Mouse (Mus musculus): ENCODE results near the gene Ppan. TPM values are rescaled to one million over a fixed set of nuclear protein-coding genes. Genes with fewer than 3 reads are reported as not detected.

Ppan gene
- polyA plus RNA-seq (2012; rRNA removed): 139 and 230 TPM in 2 replicates

GRCm38 (mm10) chr9:20887704-20888385, at the start of gene Ppan:
Gene Ppan (plus strand): TSS chr9:20888175.

GRCm38 (mm10) chr9:20868448-20869001, 19.4 kb upstream of the Ppan start, which contains the start of gene A230050P20Rik:
Gene A230050P20Rik (plus strand): TSS chr9:20868642.

GRCm38 (mm10) chr9:20879097-20879792, 8.7 kb upstream of the Ppan start, which contains the start of gene Angptl6:
Gene Angptl6 (minus strand): TSS chr9:20879727.

DNA sequence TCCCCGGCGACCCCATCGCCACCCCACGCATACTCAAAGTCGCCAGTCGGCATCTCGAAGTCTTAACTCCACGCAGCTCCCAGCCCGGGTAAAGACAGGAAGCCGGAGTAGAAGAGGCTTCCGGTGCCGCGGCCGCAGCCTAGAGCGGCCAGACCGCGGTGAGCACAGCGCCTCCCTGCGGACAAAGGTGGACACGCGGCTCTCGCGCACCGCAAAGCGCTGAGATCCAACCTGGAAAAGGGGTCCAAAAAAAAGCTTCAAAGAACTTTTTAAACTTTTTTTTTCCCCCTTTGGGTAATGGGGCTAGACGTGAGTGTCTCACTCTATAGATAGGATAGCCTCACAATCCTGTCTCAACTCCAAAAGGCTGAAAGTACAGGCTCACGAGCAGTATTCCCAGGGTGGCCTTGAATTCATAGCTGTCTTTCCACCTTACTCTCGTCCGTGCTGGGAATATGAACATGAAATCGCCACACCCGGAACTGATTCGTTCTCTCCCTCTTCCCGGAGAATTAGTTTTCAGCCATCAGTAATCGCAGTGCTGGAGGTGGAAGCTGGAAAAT, 10.6 kb downstream of the Ppan start, which contains the start of gene Eif3g:
TSS of gene Eif3g (minus strand) at position 113 of the 563 bp plus-strand sequence.

Other genes starting within 250 kb of the Ppan start
- 56.8 and 128 TPM in 2 replicates for gene Ubl5, start 245.3 kb upstream of the Ppan start, polyA plus RNA-seq (2012; rRNA removed)
- gene Fbxl12, start 243.4 kb upstream of the Ppan start, polyA plus RNA-seq (2012; rRNA removed): 57.1 and 59.6 TPM in 2 replicates
- 34.2 and 37.1 TPM in 2 replicates for gene Pin1, start 236.1 kb upstream of the Ppan start, polyA plus RNA-seq (2012; rRNA removed)
- gene Olfm2, start 141.8 kb upstream of the Ppan start, polyA plus RNA-seq (2012; rRNA removed): 23.7 and 27.4 TPM in 2 replicates
- gene Col5a3, start 73.1 kb upstream of the Ppan start, polyA plus RNA-seq (2012; rRNA removed): 12.6 and 13.4 TPM in 2 replicates
- not detected in 2 replicates for gene Rdh8, start 69.7 kb upstream of the Ppan start, polyA plus RNA-seq (2012; rRNA removed)
- 143 and 180 TPM in 2 replicates for gene A230050P20Rik, start 19.5 kb upstream of the Ppan start, polyA plus RNA-seq (2012; rRNA removed)
- gene Angptl6, start 8.4 kb upstream of the Ppan start, polyA plus RNA-seq (2012; rRNA removed): 7.6 and 8.4 TPM in 2 replicates
- 189 and 193 TPM in 2 replicates for gene Eif3g, start 10.4 kb downstream of the Ppan start, polyA plus RNA-seq (2012; rRNA removed)
- gene Dnmt1, start 71.7 kb downstream of the Ppan start, polyA plus RNA-seq (2012; rRNA removed): 43.4 and 50.3 TPM in 2 replicates
- 23.8 and 24.0 TPM in 2 replicates for gene S1pr2, start 88.6 kb downstream of the Ppan start, polyA plus RNA-seq (2012; rRNA removed)
- gene Mrpl4, start 114.6 kb downstream of the Ppan start, polyA plus RNA-seq (2012; rRNA removed): 124 and 148 TPM in 2 replicates
- gene Icam1, start 127.8 kb downstream of the Ppan start, polyA plus RNA-seq (2012; rRNA removed): 17.7 and 18.5 TPM in 2 replicates
- gene Icam4, start 141.2 kb downstream of the Ppan start, polyA plus RNA-seq (2012; rRNA removed): 4.3 and 4.5 TPM in 2 replicates
- 1.1 and 1.6 TPM in 2 replicates for gene Icam5, start 143.9 kb downstream of the Ppan start, polyA plus RNA-seq (2012; rRNA removed)
- 0.63 and 1.4 TPM in 2 replicates for gene Zglp1, start 178.9 kb downstream of the Ppan start, polyA plus RNA-seq (2012; rRNA removed)
- 0.29 and 0.60 TPM in 2 replicates for gene Gm49373, start 184.9 kb downstream of the Ppan start, polyA plus RNA-seq (2012; rRNA removed)
- gene Fdx1l, start 185.4 kb downstream of the Ppan start, polyA plus RNA-seq (2012; rRNA removed): 118 and 142 TPM in 2 replicates
- 35.3 and 58.9 TPM in 2 replicates for gene Gm38431, start 203.8 kb downstream of the Ppan start, polyA plus RNA-seq (2012; rRNA removed)
- gene Raver1, start 203.8 kb downstream of the Ppan start, polyA plus RNA-seq (2012; rRNA removed): 68.0 and 94.1 TPM in 2 replicates
- gene Tyk2, start 243.1 kb downstream of the Ppan start, polyA plus RNA-seq (2012; rRNA removed): 31.5 and 34.2 TPM in 2 replicates

Measured in ovary, adult 2 months (tissue).